Mouse (Mus musculus) cerebral cortex, adult 2 months (tissue): Measurements from ENCODE around the gene Rasl11b.

ENCODE experiments used
- WGBS: fragments of 180-500 bp; shearing (Covaris S2); methylation state at CpG from one replicate; pipeline ENCODE4 v1.1.7; 2018; 5-methylcytosine and 5-hydroxymethylcytosine counted together

Gene Rasl11b

DNA sequence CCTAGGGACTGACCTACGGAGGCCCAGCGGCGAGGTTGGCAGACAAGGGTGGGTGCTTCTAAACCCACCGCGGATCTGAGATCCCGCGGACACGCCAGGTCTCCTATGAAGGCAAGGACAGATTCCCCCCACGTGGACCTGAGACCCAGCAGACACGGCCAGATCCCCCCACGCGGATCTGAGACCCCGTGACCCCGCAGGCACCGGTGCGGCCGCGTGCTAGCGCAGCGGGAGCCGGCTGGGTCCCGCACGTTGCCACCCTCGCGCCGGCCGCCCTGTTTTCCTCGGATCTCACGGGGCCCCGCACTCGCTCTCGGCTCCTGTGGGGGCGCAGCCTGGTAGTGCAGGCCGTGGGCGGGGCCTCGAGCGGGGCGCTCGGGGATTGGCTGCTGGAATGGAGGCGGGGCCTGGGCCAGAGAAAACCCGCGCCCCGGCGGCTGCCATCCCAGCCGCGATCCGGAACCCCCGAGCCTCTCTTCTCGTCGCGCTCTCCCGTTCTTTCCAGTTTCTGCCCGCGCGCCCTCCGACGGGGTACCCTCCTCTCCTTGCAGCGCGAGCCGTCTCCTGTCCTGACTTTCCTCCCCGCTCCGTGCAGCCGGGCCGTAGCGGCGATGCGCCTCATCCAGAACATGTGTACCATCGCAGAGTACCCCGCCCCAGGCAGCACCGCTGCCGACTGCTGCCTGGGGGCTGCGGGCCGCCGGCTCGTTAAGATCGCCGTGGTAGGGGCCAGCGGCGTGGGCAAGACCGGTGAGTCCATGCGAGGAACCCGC is at the start of gene Rasl11b:
Rasl11b (plus strand) TSS at position 446 of the 773 bp plus-strand sequence.
- WGBS: 1% methylated on average over 82 of the region's 82 CpGs

DNA sequence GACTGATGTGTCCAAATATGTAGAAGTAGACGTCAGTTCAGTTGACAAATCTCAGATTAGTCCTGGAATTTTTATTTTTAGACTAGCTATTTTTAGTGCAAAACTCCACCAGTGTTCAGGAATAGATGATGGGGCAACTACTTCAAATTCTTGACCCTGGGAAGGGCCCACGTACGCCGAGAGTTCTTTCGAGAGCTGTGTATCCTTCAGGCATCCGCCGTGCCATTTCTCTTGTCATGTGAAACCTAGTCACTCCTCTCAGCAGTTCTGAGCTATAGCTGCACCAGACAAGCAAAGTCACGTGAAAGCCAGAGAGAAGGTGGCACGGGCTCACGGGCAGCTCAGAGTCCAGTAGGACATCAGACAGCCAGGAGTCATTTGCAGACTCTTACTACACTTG is 47.5 kb upstream of the Rasl11b start:
- 77% methylated on average over 10 of the region's 10 CpGs for WGBS

DNA sequence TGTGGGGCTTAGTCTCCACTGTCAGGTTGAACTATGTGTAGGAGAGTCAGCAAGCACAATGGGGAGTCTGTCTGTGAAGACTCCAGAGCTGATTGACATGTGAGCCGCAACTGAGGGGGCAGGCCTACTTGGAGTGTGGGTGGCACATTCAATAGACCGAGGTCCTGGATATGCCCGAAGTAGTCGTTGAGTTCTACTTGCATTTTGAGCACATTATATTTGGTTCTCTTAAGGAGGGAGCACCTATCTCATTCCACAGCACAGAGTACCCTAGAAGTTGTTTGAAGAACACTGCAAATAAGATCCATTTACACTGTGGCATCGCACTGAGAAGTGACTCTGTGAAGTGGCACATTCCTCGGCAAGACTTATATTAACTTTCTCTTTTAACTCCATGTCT is 45.1 kb upstream of the Rasl11b start:
- WGBS: 73% methylated on average over 6 of the region's 6 CpGs

DNA sequence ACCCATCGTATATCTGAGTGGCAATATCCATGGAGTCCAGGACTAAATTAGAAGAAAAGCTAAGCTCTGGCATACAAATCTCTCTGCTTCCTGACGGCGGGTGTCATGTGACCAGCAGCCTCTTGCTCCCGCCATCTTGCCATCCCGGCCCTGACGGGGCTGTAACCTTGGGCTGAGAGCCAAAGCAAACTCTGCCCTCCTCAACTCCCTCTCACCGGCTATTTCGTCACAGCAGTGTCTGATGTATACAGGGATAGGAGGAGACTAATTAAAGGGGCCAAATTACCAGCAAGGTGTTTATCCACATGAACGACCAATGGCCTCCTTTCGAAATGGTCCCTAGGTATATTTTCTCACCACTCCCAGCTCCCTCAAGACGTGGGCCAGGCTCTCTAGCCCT is 43.3 kb upstream of the Rasl11b start:
- WGBS: 89% methylated on average over 11 of the region's 11 CpGs

DNA sequence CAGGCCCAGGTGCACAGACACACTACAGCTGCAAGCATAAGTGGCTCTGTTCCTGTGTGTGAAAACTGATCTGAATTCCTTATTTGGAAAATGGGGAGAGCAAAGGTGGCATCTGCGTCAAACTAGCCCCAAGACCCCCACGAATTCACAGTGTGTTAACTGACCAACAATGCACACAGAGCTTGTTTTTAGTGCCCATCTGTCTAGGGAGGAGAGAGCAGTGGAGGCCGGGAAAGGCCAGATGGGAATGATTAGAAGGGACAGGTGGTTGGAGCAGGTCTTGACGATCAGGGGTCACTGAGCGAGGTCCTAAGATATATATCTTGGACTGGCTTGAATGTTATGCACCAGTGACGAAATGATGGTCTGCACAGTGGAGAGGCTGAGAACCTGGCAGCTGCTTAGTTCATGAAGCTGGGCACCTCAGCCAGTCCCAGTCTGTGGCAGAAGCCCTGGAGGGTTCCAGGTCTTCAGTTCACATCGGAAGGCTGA is 39.2 kb upstream of the Rasl11b start:
- 85% methylated on average over 7 of the region's 7 CpGs for WGBS

DNA sequence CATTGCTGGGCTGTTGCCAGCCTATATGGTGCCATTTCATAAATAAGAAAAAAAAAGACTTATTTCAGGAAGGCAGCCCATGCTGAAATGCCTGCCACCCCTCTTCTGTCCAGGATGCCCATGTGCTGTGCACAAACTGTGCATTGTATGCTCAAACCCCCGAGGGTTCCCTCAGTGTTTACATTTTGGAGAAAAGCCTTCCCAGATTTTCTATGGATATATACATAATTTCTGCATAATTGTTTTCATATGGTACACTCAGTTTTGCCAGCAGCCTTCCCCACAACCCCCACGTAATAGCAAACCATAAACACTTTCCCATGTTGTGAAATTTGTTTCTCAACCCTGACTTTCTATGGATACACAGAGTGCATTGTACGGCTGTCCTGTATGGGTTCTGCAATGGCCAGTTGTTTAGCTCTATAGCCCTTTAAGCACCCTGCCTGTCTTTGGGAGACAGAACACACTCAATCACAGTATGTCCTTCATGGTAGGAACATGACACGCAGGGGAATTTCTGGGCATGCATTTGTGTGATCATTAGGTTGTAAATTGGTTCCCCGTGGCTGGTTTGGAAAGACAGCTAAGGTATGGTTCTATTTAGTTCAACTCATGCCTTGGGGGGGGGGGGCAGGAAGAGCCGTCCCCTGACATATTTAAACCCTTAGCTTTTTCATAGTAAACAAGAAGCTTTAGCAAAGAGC is 36.0 kb upstream of the Rasl11b start:
- WGBS: 79% methylated on average over 6 of the region's 6 CpGs

DNA sequence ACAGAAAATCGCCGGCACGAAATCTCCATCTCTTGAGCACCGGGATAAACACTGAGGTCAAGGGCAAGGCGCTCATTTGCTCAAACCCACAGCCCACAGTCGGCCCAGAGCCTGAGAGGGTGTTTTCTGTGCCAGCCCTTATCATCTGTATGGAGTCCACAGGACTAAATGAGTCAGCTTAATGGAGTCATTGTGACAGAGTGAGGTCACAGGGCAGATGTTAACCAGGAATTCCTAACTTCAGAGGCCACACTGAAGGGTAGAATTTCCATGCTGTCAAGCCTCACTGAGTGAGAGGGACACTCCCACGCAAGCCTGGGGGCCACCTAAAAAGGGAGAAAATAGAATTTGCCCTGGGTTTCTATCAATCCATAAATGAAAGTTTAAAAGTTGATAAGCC is 35.2 kb upstream of the Rasl11b start:
- WGBS: 84% methylated on average over 7 of the region's 7 CpGs

DNA sequence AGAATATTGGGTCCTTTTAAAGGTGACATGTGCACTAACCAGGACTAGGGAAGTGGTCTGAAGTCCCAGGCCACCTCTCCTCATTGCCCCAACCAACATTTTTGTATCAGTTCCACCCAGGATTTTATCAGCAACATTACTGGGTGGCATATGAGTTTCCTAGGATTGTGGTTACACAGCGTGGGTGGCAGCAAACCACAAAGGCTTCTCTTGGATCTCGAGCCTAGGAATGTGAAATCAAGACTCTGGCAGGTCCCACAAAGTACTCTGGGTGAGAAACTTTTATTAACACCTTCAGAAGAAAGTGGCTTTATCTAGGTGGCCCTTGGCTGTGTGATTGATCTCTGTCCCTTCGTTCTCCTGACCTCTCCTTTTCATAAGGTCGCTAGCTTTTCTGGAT is 34.7 kb upstream of the Rasl11b start:
- WGBS: 78% methylated on average over 4 of the region's 4 CpGs

DNA sequence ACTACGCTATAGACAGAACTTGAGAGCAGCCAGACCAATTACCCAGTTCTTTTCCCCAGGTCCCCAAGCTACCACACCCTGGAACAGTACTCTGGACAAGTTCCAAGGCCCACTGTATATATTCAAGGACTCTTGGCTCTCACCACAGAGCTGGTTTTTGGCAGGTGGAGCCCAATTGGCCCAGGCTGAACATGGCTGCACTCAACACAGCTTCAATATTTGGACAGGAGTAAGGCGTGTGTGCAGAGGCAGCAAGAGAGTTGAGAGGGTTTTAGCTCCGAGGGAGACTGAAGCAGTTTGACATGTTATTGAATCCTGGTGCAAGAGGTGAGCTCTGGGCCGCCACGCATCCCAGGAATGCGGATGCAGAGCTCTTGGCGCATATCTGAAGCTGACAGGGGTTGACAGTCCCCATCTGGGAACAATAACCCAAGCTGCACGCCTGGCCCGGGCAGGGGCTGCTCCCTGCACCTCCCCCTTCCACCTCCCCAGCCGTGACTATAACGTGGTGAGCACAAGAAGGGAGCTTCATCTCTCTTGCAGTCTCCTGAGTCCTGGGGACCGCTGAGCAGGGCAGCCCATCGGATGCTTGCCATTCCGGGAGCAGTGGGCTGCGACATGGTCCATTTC is 33.7 kb upstream of the Rasl11b start:
- 36% methylated on average over 15 of the region's 15 CpGs for WGBS

DNA sequence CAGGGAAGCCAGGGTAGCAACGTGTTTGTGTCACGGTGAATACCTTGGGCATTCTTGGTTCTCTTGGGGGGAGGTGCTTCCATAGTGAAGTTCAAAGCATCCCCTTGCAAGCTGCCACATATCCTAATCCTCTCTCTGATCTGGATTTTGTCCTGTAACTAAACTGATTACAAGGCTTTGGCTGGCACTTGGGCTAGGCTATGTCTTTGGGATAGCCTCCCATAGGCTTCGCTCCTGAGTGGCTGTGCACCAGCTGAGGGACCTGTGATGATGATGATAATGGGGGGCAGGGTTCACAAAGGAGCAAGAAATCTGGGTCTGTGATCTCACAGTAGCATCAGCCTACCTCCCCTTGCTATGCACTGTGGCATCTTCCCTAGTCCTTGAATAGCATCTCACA is 33.1 kb upstream of the Rasl11b start:
- WGBS: 73% methylated on average over 3 of the region's 3 CpGs

DNA sequence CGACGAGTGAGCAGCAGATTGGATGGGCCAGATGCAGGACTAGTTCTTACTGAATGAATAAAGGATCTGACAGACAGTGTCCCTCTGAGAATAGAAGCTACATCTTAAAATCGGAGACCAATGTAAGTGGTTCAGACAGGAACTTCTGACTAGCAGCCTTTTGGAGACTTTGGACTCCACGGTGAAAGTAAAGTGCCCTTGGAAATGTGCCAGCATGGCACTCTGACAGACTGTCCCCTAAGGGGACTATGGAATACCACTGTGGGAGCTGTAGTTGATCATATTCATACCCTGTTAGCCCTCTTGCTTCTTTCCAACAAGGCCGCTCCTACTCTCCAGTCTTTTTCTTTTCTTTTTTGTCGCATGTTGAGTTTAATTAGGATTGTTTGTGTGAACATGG is 31.9 kb upstream of the Rasl11b start:
- WGBS: 72% methylated on average over 6 of the region's 6 CpGs

DNA sequence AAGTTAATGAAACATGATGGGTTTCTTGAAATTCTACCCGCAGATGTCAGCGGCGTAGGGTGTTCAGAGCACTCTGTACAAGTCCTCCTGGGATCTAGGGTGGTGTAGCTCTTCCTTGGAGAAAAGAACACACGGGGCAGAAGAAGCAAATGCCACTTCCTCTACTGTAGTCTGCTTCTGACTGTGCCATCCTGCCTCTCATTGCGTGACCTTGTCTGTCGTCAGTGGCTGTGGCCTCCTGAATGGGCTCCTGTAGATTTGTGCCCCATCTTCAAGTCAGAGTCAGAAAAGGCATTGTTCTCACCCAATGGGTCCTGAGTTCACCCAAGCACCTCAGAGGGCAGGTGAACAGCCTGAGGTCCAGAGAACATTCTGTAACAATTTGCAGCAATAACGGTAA is 30.5 kb upstream of the Rasl11b start:
- WGBS: 92% methylated on average over 7 of the region's 7 CpGs

DNA sequence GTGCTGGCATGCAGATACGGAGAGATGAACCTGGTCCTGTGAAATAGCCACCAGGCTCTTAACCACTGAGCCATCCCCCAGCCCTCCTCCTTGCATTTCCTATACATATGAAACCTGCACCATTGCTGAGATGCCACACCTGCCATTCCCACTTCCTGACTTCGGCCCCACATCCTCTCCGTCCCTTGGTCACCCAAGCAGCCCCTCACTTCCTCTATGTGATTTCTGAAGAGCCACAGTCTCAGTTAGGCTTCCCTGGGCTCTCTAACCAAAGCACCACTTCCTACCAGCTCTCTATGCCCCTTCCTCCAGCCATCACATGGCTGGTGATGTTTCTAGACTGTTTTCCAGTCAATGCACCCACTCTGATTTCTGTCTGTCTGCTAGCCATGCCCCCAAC is 28.4 kb upstream of the Rasl11b start:
- WGBS: 94% methylated on average over 3 of the region's 3 CpGs

DNA sequence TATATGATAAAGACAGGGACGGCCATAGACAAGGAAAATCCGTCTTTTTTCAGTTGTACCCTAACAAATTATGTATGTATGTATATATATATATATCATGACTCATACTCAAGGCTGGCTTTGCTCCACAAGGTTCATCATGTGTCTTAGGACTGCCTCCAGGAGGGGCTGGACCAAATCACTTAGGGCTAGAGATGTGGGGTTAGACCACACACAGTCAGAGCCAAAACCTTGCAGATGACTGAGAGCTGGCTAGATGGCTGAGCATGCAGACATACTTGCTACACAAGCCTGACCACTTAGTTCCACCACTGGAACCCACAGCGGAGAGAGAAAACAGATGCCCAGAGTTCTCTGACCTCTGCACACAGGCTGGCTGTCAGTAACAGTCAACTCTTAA is 27.0 kb upstream of the Rasl11b start:
- WGBS: 79% methylated on average over 3 of the region's 3 CpGs

DNA sequence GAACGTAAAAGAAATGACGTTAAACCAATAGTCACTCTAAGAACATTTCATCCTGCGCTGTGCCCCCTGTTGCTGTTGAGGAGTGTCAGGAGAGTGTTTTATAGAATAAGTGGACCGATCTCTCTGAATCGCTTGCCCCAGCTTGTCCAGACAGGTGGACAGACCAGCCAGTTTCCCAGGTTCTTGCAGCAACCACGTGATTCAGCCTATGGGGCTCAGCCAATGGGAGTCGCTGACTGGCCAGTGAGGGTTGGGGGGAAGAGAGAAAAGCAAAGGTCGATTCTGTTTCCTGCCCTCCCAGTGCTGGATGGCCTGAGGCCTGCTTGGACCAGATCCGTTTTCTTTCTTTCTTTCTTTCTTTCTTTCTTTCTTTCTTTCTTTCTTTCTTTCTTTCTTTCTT is 23.3 kb upstream of the Rasl11b start:
- 82% methylated on average over 9 of the region's 9 CpGs for WGBS

DNA sequence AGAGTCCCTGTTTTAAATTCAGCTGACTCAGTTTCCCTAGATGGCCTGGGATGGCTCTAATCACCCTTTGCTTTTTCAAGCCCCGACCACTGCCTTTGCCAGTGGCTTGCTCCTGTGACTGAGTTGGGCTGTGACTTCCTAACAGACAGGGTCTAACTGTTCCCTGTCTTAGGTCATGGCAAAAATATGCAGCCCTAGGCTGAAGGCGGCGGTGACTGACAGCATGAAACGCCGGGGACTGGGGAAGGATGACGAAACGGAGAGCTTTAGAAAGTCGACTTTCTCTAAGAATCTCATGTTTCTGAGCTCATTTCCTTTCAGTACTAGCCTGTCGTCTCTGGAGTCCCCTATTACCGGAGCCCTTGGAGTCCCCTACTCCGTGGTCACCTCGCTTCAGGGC is 22.9 kb upstream of the Rasl11b start:
- 76% methylated on average over 12 of the region's 12 CpGs for WGBS

DNA sequence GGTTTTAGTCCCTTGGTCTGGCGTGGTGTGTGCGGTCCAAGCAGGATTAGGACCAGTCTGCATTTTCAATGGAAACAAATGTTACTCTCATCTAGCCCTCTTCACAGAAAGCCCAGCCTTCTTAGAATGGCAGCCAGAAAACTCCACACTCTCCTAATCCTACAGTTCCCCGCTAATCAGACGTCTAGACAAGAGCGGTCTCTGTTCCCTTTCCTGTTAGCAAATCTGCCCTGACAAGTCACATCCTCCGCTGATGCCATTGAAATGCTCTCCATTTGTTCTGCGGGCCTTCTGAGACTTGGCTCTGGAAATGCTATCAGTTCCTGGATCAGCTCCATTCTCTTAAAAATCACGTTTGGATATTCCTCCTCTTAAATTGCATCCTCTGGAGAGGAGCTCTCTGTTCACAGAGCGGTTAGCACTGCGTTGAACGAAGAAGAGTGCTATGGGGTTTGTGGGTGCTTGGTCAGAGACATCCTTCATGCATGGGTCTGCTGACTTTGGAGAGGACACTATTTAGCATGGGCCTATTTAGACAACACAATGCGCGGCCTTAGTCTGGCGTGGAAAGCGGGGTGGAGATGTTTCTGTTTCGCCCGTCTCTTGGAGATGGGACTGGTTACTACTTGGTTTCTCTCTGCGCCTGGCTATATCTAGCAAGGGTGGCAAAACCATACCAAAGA is 21.8 kb upstream of the Rasl11b start:
- WGBS: 47% methylated on average over 18 of the region's 18 CpGs

DNA sequence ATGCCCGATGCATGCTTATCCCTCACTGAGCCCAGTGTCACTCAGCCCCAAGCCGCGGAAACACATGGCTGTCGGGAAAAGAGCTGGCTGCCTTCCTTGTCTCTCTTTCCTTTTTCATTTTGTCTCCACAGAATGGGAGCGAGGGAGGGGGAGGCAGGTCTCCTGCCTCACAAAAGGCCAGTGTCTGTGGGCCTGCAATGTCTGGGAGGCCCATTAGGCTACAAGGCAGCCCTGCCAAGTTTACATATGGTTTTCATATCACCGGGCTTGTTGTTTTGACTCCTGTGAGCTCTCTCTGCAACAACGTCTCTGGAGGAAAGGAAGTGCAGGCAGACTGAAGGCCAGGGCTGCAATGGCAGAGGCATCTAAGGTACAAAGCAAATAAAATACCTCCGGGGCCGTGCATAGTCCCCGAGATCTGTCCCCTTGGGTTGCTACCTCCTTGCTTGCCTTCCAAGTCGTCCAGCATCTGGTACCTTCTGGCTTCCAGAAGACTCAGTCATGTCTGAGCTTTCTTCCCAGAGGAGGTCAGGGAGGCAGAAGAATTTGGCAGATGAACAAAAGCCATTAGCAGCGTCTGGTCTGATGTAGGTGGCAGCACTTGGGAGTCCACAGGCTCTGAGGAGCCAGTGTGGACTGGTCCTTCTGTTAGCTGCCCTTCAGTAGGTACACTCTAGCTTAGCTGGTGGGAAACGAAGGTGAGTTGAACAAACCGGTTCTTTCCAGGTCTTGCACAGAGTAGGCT is 19.4 kb upstream of the Rasl11b start:
- WGBS: 46% methylated on average over 14 of the region's 14 CpGs

DNA sequence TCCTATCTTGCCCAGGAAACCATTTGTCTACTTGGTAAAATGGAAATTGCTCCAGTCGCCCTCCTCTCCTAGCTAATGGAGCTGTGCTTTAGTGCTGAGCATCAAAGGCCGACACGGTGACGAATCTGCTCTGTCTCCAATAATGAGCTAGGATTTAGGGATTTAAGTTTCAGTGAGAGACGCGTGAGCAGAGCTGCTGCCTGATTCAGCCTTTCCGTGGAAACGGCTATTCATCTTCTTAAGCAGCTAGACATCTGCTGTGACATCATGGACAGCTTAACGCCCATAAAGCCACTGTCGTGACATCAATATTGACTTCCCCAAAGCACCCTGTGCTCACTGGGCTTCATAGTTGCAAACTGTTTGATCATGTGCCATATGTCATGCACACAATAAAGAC is 14.9 kb upstream of the Rasl11b start:
- 48% methylated on average over 10 of the region's 10 CpGs for WGBS

DNA sequence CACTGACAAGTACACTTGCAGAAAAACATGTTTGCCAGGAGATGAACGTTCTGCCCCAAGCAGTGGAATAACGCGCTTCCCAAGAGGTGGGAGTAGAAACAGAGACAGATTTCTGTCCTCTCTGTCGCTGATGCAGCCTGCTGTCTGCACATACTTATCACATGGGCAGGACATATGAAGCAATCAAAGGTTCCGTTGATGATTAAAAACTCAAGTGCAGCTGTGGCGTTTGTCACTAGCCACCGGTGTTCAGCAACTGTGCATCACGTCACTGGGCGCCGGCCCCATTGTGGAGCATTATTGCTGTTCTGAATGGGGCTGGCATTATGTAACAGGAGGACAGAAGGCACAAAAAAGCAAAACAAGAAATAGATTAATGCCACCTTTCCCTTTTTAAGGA is 12.0 kb upstream of the Rasl11b start:
- 45% methylated on average over 10 of the region's 10 CpGs for WGBS

DNA sequence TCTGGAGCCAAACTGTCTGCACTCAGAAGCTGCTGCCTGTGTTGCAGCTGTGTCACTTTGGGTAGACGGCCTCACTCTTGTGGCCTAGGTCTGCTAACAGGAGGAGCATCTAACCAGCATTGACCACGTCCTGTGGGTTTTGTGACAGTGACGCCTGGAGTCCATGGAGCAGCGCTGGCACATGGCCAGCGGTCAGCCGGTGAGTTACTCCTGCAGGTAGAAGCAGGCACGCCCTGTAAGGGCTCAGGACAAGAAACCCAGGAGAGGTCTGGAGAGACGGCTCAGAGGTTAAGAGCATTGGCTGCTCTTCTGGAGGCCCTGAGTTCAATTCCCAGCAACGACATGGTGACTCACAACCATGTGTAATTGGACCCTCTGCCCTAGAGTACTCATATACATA is 10.5 kb upstream of the Rasl11b start:
- 89% methylated on average over 9 of the region's 9 CpGs for WGBS

DNA sequence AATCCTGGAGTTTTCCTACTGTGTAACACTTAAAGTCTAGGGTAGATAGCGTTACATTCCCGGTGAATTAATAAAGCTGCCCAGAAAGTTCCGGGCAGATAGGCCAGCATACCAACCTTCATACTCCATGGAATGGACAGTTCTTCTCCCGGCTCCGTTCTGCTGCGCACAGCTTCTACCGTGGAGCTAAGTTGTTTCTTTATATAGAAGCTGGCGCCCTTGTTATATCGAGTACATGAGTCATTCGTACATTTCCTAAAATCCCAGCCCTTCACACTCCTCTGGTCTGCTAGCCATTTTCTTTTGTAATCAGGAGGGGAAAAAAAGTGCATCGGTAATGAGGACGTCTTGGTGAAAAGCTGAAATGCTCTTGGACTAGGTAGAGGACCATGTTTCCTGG is 7.0 kb upstream of the Rasl11b start:
- 58% methylated on average over 12 of the region's 12 CpGs for WGBS
